Mouse (Mus musculus): ENCODE measurements around the gene H2-M10.4. TPM values are rescaled to one million over a fixed set of nuclear protein-coding genes. Genes with fewer than 3 reads are reported as not detected.

The H2-M10.4 gene
- polyA plus RNA-seq, 1 experiment, result not detected

DNA sequence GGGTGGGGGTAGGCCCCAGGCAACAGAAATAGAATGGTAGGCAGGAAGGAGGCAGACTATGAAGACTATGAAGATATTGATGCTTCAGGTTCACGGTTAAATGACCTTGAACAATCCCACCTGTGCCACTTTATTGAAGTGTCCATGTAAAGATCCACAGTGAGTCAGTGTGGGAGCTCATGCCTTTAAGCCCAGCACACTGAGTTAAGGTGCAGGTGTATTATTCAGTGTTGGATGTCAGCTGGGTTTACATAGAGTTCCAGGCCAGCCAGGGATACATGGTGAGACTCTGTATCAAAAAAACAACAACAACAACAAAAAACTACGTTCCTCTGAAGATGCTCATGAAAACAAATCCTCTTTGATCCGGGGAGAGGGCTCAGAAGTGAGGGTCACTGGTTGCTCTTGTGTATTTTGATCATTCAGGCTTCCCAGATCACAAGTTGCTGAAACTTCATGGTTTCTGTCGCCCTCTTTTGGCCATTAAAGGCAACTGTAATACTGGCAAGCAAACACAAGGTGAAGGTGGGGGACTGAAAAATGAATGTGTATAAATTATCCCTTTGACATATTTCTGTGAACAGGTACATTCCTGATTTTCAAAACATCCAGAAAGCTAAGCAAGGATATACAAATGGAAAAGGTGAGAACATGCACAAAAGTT lies 43.9 kb downstream of the H2-M10.4 start:
- WGBS, result 16% methylated on average over 4 of the region's 4 CpGs
- Histone ChIP-seq H3K27ac (ENCODE audit: insufficient read depth, low read depth, low read length) (no peak overlapping the region), H3K4me3 (ENCODE audit: low read depth, low read length) (no peak overlapping the region), H3K27me3 (ENCODE audit: control insufficient read depth, insufficient read depth, low read length) (no peaks in the 10 kb centered on the region), H3K36me3 (ENCODE audit: control insufficient read depth, insufficient read depth, low read length) (no peaks in the 10 kb centered on the region), H3K4me1 (ENCODE audit: control insufficient read depth, insufficient read depth, insufficient read length, low read length) (no peaks in the 10 kb centered on the region)
- TF ChIP-seq CTCF (IDR thresholded peaks at IDR 0.05; ENCODE audit: extremely low read depth, insufficient read length, insufficient replicate concordance, low read depth, low read length) (no peak), POLR2A (IDR thresholded peaks at IDR 0.05; ENCODE audit: low read depth, low read length) (no peak)

DNA sequence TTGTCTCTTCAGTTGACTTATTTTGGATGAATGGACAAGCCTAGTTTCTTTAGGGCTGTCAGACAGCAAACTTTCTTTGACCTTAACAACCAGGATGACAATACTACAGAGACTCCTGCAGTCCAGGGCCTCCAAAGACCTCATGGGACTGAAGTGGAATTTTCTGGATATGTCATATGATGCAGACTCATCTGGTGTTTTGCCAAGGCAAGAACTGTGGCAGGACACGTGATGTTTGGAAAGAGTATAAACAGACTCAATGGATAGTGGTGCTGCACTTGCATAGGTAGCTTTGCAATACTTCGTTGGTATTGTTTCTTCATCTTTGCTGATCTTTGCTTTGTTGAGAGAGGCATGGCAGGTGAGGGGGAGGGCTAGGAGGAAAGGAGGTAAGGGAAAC lies 44.7 kb downstream of the H2-M10.4 start:
- TF ChIP-seq CTCF (IDR thresholded peaks at IDR 0.05; ENCODE audit: extremely low read depth, insufficient read length, insufficient replicate concordance, low read depth, low read length) (no peak), POLR2A (IDR thresholded peaks at IDR 0.05; ENCODE audit: low read depth, low read length) (no peak)
- 36% methylated on average over 2 of the region's 2 CpGs for WGBS
- Histone ChIP-seq H3K36me3 (ENCODE audit: control insufficient read depth, insufficient read depth, low read length) (no peaks in the 10 kb centered on the region), H3K4me1 (ENCODE audit: control insufficient read depth, insufficient read depth, insufficient read length, low read length) (no peaks in the 10 kb centered on the region), H3K27me3 (ENCODE audit: control insufficient read depth, insufficient read depth, low read length) (no peaks in the 10 kb centered on the region), H3K27ac (ENCODE audit: insufficient read depth, low read depth, low read length) (no peak overlapping the region), H3K4me3 (ENCODE audit: low read depth, low read length) (no peak overlapping the region)

DNA sequence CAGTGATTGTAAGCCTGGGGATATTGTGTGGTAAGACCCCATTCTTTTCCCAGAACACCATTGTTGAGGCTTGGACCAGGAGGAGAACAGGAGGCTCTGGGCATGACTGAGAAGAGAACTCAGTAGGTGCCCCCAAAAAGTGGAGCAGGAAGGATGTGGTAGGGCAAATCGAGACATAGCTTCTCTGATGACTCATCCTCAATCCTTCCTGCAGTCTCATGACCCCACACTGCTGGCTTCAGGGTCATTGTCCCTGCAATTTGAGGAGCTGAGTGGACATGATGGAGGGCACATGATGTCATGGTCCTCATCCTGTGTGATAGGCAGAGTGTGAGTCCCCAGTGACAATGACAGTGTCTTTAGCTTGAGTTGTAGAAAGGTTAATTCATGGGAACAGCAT lies 46.7 kb downstream of the H2-M10.4 start:
- TF ChIP-seq POLR2A (IDR thresholded peaks at IDR 0.05; ENCODE audit: low read depth, low read length) (no peak), CTCF (IDR thresholded peaks at IDR 0.05; ENCODE audit: extremely low read depth, insufficient read length, insufficient replicate concordance, low read depth, low read length) (no peak)
- H3K4me3 ChIP-seq (ENCODE audit: low read depth, low read length), result no peak overlapping the region
- no peaks in the 10 kb centered on the region for H3K4me1 ChIP-seq (ENCODE audit: control insufficient read depth, insufficient read depth, insufficient read length, low read length)
- H3K27ac ChIP-seq (ENCODE audit: insufficient read depth, low read depth, low read length), result no peak overlapping the region
- WGBS, result 31% methylated on average over 1 of the region's 1 CpGs
- no peaks in the 10 kb centered on the region for H3K27me3 ChIP-seq (ENCODE audit: control insufficient read depth, insufficient read depth, low read length)
- no peaks in the 10 kb centered on the region for H3K36me3 ChIP-seq (ENCODE audit: control insufficient read depth, insufficient read depth, low read length)

DNA sequence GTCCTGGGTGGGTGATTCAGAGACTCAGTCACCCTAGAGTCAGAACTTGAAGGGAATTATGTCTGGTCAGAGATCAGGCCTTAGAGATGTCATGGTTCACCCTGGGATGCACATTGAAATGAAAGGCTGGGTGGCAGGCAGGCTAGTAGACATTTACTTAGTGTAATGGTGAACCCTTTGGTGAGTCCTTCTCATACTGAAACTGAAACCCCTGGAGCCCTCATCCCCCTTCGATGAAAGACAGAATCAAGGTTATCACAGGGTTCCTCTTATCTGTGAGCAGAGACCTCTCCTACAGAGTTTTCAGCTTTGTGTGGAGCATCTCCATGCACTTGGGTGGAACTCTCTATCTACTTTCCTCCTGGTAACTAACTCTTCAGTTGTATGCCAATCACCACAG lies 47.8 kb downstream of the H2-M10.4 start:
- Histone ChIP-seq H3K27ac (ENCODE audit: insufficient read depth, low read depth, low read length) (no peak overlapping the region), H3K27me3 (ENCODE audit: control insufficient read depth, insufficient read depth, low read length) (no peaks in the 10 kb centered on the region), H3K4me3 (ENCODE audit: low read depth, low read length) (no peak overlapping the region), H3K4me1 (ENCODE audit: control insufficient read depth, insufficient read depth, insufficient read length, low read length) (no peaks in the 10 kb centered on the region), H3K36me3 (ENCODE audit: control insufficient read depth, insufficient read depth, low read length) (no peaks in the 10 kb centered on the region)
- whole genome bisulfite sequencing, result 39% methylated on average over 1 of the region's 1 CpGs
- TF ChIP-seq CTCF (IDR thresholded peaks at IDR 0.05; ENCODE audit: extremely low read depth, insufficient read length, insufficient replicate concordance, low read depth, low read length), result no peak
- TF ChIP-seq POLR2A (IDR thresholded peaks at IDR 0.05; ENCODE audit: low read depth, low read length), result no peak

Other genes with a start within 250 kb of the H2-M10.4 start
- gene Rpp21, start 204.3 kb downstream of the H2-M10.4 start, polyA plus RNA-seq (2012; rRNA removed), result 70.7 and 129 TPM in 2 replicates
- gene Trim39, start 190.1 kb downstream of the H2-M10.4 start, polyA plus RNA-seq (2012; rRNA removed), result 5.9 and 7.8 TPM in 2 replicates
- gene H2-M10.2, start 175.8 kb downstream of the H2-M10.4 start, polyA plus RNA-seq (2012; rRNA removed), result not detected in 2 replicates
- not detected in 2 replicates for gene H2-M10.1, start 136.2 kb downstream of the H2-M10.4 start, polyA plus RNA-seq (2012; rRNA removed)
- not detected in 2 replicates for gene H2-M10.3, start 93.9 kb downstream of the H2-M10.4 start, polyA plus RNA-seq (2012; rRNA removed)
- not detected in 2 replicates for gene H2-M11, start 84.7 kb upstream of the H2-M10.4 start, polyA plus RNA-seq (2012; rRNA removed)
- gene H2-M9, start 180.3 kb upstream of the H2-M10.4 start, polyA plus RNA-seq (2012; rRNA removed), result 0.11 and 0.14 TPM in 2 replicates
- not detected in 2 replicates for gene H2-M1, start 209.9 kb upstream of the H2-M10.4 start, polyA plus RNA-seq (2012; rRNA removed)

Data from small intestine, adult 2 months (tissue).